Mouse (Mus musculus): ENCODE measurements around the gene Nuak2.

Nuak2 gene

GRCm38 (mm10) chr1:132290921-132291675 lies 24.8 kb upstream of the Nuak2 start:
- peak; percentile 25 for DNase-seq (ENCODE audit: low read depth, low spot score)
- H3K27me3 ChIP-seq (ENCODE audit: control insufficient read depth, insufficient read depth, low read length, poor library complexity, severe bottlenecking): no peaks in the 10 kb centered on the region
- no peaks in the 10 kb centered on the region for H3K36me3 ChIP-seq (ENCODE audit: control insufficient read depth, insufficient read depth, low read length, poor library complexity, severe bottlenecking)

GRCm38 (mm10) chr1:132291706-132292105 lies 24.2 kb upstream of the Nuak2 start:
- DNase-seq (ENCODE audit: low read depth, low spot score): no peak
- H3K36me3 ChIP-seq (ENCODE audit: control insufficient read depth, insufficient read depth, low read length, poor library complexity, severe bottlenecking): no peaks in the 10 kb centered on the region
- no peaks in the 10 kb centered on the region for H3K27me3 ChIP-seq (ENCODE audit: control insufficient read depth, insufficient read depth, low read length, poor library complexity, severe bottlenecking)

GRCm38 (mm10) chr1:132292318-132293129 lies 23.4 kb upstream of the Nuak2 start:
- Histone ChIP-seq H3K27me3 (ENCODE audit: control insufficient read depth, insufficient read depth, low read length, poor library complexity, severe bottlenecking) (no peaks in the 10 kb centered on the region), H3K36me3 (ENCODE audit: control insufficient read depth, insufficient read depth, low read length, poor library complexity, severe bottlenecking) (no peaks in the 10 kb centered on the region)
- peak; percentile 30 for DNase-seq (ENCODE audit: low read depth, low spot score)

GRCm38 (mm10) chr1:132295506-132295905 lies 20.4 kb upstream of the Nuak2 start:
- H3K36me3 ChIP-seq (ENCODE audit: control insufficient read depth, insufficient read depth, low read length, poor library complexity, severe bottlenecking): no peaks in the 10 kb centered on the region
- DNase-seq (ENCODE audit: low read depth, low spot score): no peak
- H3K27me3 ChIP-seq (ENCODE audit: control insufficient read depth, insufficient read depth, low read length, poor library complexity, severe bottlenecking): no peaks in the 10 kb centered on the region

- DNase-seq (ENCODE audit: low read depth, low spot score): no peak
- no peaks in the 10 kb centered on the region for H3K36me3 ChIP-seq (ENCODE audit: control insufficient read depth, insufficient read depth, low read length, poor library complexity, severe bottlenecking)
- H3K27me3 ChIP-seq (ENCODE audit: control insufficient read depth, insufficient read depth, low read length, poor library complexity, severe bottlenecking): no peaks in the 10 kb centered on the region
These were observed 19.9 kb upstream of the Nuak2 start for GRCm38 (mm10) chr1:132296051-132296450.

- DNase-seq (ENCODE audit: low read depth, low spot score): peak; percentile 46
- Histone ChIP-seq H3K27me3 (ENCODE audit: control insufficient read depth, insufficient read depth, low read length, poor library complexity, severe bottlenecking) (no peaks in the 10 kb centered on the region), H3K36me3 (ENCODE audit: control insufficient read depth, insufficient read depth, low read length, poor library complexity, severe bottlenecking) (no peaks in the 10 kb centered on the region)
These were observed 17.5 kb upstream of the Nuak2 start, which contains the start of gene Klhdc8a for GRCm38 (mm10) chr1:132298425-132298800. Klhdc8a (plus strand) TSS chr1:132298626.

- DNase-seq (ENCODE audit: low read depth, low spot score): no peak
- H3K27me3 ChIP-seq (ENCODE audit: control insufficient read depth, insufficient read depth, low read length, poor library complexity, severe bottlenecking): no peaks in the 10 kb centered on the region
- no peaks in the 10 kb centered on the region for H3K36me3 ChIP-seq (ENCODE audit: control insufficient read depth, insufficient read depth, low read length, poor library complexity, severe bottlenecking)
These were observed 17.0 kb upstream of the Nuak2 start for GRCm38 (mm10) chr1:132298801-132299464.

- DNase-seq (ENCODE audit: low read depth, low spot score): no peak
- Histone ChIP-seq H3K27me3 (ENCODE audit: control insufficient read depth, insufficient read depth, low read length, poor library complexity, severe bottlenecking) (no peaks in the 10 kb centered on the region), H3K36me3 (ENCODE audit: control insufficient read depth, insufficient read depth, low read length, poor library complexity, severe bottlenecking) (no peaks in the 10 kb centered on the region)
These were observed 16.2 kb upstream of the Nuak2 start for GRCm38 (mm10) chr1:132299744-132300143.

- Histone ChIP-seq H3K27me3 (ENCODE audit: control insufficient read depth, insufficient read depth, low read length, poor library complexity, severe bottlenecking) (no peaks in the 10 kb centered on the region), H3K36me3 (ENCODE audit: control insufficient read depth, insufficient read depth, low read length, poor library complexity, severe bottlenecking) (no peaks in the 10 kb centered on the region)
- DNase-seq (ENCODE audit: low read depth, low spot score): no peak
These were observed 14.7 kb upstream of the Nuak2 start for GRCm38 (mm10) chr1:132301242-132301641.

- DNase-seq (ENCODE audit: low read depth, low spot score): no peak
These were observed 13.5 kb upstream of the Nuak2 start for GRCm38 (mm10) chr1:132302341-132302866.

GRCm38 (mm10) chr1:132304618-132305214 lies 11.2 kb upstream of the Nuak2 start:
- no peaks in the 10 kb centered on the region for H3K36me3 ChIP-seq (ENCODE audit: control insufficient read depth, insufficient read depth, low read length, poor library complexity, severe bottlenecking)
- no peak for DNase-seq (ENCODE audit: low read depth, low spot score)
- H3K27me3 ChIP-seq (ENCODE audit: control insufficient read depth, insufficient read depth, low read length, poor library complexity, severe bottlenecking): no peaks in the 10 kb centered on the region

More at GRCm38 (mm10) chr1:132302341-132302866, 13.5 kb upstream of the Nuak2 start:
- no peaks in the 10 kb centered on the region for H3K36me3 ChIP-seq (ENCODE audit: control insufficient read depth, insufficient read depth, low read length, poor library complexity, severe bottlenecking)
- H3K27me3 ChIP-seq (ENCODE audit: control insufficient read depth, insufficient read depth, low read length, poor library complexity, severe bottlenecking): no peaks in the 10 kb centered on the region

- peak; percentile 79 for DNase-seq (ENCODE audit: low read depth, low spot score)
- H3K36me3 ChIP-seq (ENCODE audit: control insufficient read depth, insufficient read depth, low read length, poor library complexity, severe bottlenecking): no peaks in the 10 kb centered on the region
- no peaks in the 10 kb centered on the region for H3K27me3 ChIP-seq (ENCODE audit: control insufficient read depth, insufficient read depth, low read length, poor library complexity, severe bottlenecking)
These were observed 9.8 kb upstream of the Nuak2 start for GRCm38 (mm10) chr1:132306160-132306559.

- no peak for DNase-seq (ENCODE audit: low read depth, low spot score)
- no peaks in the 10 kb centered on the region for H3K27me3 ChIP-seq (ENCODE audit: control insufficient read depth, insufficient read depth, low read length, poor library complexity, severe bottlenecking)
- H3K36me3 ChIP-seq (ENCODE audit: control insufficient read depth, insufficient read depth, low read length, poor library complexity, severe bottlenecking): no peaks in the 10 kb centered on the region
These were observed 9.1 kb upstream of the Nuak2 start for GRCm38 (mm10) chr1:132306808-132307207.

- Histone ChIP-seq H3K36me3 (ENCODE audit: control insufficient read depth, insufficient read depth, low read length, poor library complexity, severe bottlenecking) (no peaks in the 10 kb centered on the region), H3K27me3 (ENCODE audit: control insufficient read depth, insufficient read depth, low read length, poor library complexity, severe bottlenecking) (no peaks in the 10 kb centered on the region)
- no peak for DNase-seq (ENCODE audit: low read depth, low spot score)
These were observed 8.0 kb upstream of the Nuak2 start for GRCm38 (mm10) chr1:132307962-132308361.
